Mouse (Mus musculus): ENCODE results near the gene Bzw2.

The Bzw2 gene

GRCm38 (mm10) chr12:36070231-36070630, 87.6 kb downstream of the Bzw2 start:
- DNase-seq (ENCODE audit: low read depth, low spot score): no peak

- no peak for DNase-seq (ENCODE audit: low read depth, low spot score)
Measured at GRCm38 (mm10) chr12:36067538-36067937, 90.3 kb downstream of the Bzw2 start.

- no peak for DNase-seq (ENCODE audit: low read depth, low spot score)
Measured at GRCm38 (mm10) chr12:36065911-36066310, 92.0 kb downstream of the Bzw2 start.

GRCm38 (mm10) chr12:36057699-36058098, 100.2 kb downstream of the Bzw2 start:
- DNase-seq (ENCODE audit: low read depth, low spot score): no peak

- no peak for DNase-seq (ENCODE audit: low read depth, low spot score)
Measured at GRCm38 (mm10) chr12:36050276-36050675, 107.6 kb downstream of the Bzw2 start.

GRCm38 (mm10) chr12:36047593-36047992, 110.3 kb downstream of the Bzw2 start:
- peak; percentile 29 for DNase-seq (ENCODE audit: low read depth, low spot score)

- DNase-seq (ENCODE audit: low read depth, low spot score): no peak
Measured at GRCm38 (mm10) chr12:36046196-36046595, 111.7 kb downstream of the Bzw2 start.

- DNase-seq (ENCODE audit: low read depth, low spot score): no peak
Measured at GRCm38 (mm10) chr12:36044691-36045090, 113.2 kb downstream of the Bzw2 start.

GRCm38 (mm10) chr12:36042348-36042778, 115.5 kb downstream of the Bzw2 start, which contains the start of gene Tspan13:
Tspan13 (minus strand) TSS chr12:36042500.
- peak; percentile 87 for DNase-seq (ENCODE audit: low read depth, low spot score)

All from forelimb bud, embryonic 11.5 days (tissue).